ENCODE assay signal across 9 mouse cellular contexts in the genomic region with DNA sequence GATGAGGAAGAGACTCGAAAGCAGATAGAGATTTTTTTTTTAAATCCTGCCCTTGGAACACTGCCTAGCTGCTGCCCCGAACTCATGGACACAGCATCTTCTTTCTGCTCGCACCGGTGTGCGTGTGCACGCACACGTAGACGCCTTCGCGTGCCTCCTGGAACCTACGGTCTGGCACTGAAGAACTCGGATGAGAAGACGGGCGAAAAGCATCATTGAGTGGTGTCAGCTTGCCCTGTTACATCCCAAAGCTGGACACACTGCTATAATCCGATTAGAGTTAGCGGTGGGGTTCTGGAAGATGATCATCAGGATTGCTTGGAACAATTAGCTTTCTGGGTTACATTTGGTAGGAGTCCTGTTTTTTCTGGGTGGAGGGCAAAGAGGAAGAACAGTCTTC. TPM values are rescaled to one million over a fixed set of nuclear protein-coding genes. Genes with fewer than 3 reads are reported as not detected.
DNase-seq lines count a peak whose midpoint lies in the region; ATAC-seq and TF ChIP-seq lines count a peak whose summit lies in the region.
"Had no signal": no experiment of that assay in that cellular context is flagged by ENCODE, and none has a peak within 500 bp of the region (broad histone marks: within the 10 kb centered on the region; RNA-seq: fewer than 3 reads in every experiment).

No protein-coding gene starts in this region.

- DNase-seq in cerebellum, adult 9-11 months, result no peak
- DNase-seq in lung, adult 2 months, result no peak
- no peak for DNase-seq in limb, embryonic 10.5 days (ENCODE audit: low spot score)
- no peak for DNase-seq in testis, postnatal 10 days (ENCODE audit: low spot score)
- DNase-seq in thymus, postnatal 10 days (ENCODE audit: low spot score in 2 of 2), result no peak

- no peak for TF ChIP-seq CTCF in lung, adult 2 months (IDR thresholded peaks at IDR 0.05; ENCODE audit: insufficient read depth, low read length)

- H3K9me3 ChIP-seq in lung, embryonic 16.5 days (ENCODE audit: control insufficient read depth, low read length), result no peaks in the 10 kb centered on the region
- no peaks in the 10 kb centered on the region for H3K9me3 ChIP-seq in limb, embryonic 10.5 days (replicated peaks)
- no peaks in the 10 kb centered on the region for H3K9me3 ChIP-seq in stomach, embryonic 16.5 days (replicated peaks; ENCODE audit: control insufficient read depth, low read length)

- H3K4me1 ChIP-seq in lung, embryonic 16.5 days (replicated peaks; ENCODE audit: control insufficient read depth, insufficient read depth, low read length), result peaks cover 6% of the 10 kb centered on the region
- H3K4me1 ChIP-seq in lung, adult 2 months (ENCODE audit: control insufficient read depth, insufficient read depth, low read length), result no peaks in the 10 kb centered on the region
- peaks cover 34% of the 10 kb centered on the region for H3K4me1 ChIP-seq in limb, embryonic 10.5 days
- peaks cover 13% of the 10 kb centered on the region for H3K4me1 ChIP-seq in stomach, embryonic 16.5 days (ENCODE audit: control insufficient read depth, insufficient read depth, low read length)

- WGBS in lung, embryonic 16.5 days, result 9% methylated on average over 16 of the region's 16 CpGs
- 13% methylated on average over 16 of the region's 16 CpGs for WGBS in lung, adult 2 months
- WGBS in limb, embryonic 10.5 days, result 8% methylated on average over 16 of the region's 16 CpGs
- 7% methylated on average over 16 of the region's 16 CpGs for WGBS in stomach, embryonic 16.5 days

- H3K4me3 ChIP-seq in lung, embryonic 16.5 days (ENCODE audit: low read length), result peak overlapping the region; percentile 38
- no peak overlapping the region for H3K4me3 ChIP-seq in lung, adult 2 months (replicated peaks; ENCODE audit: extremely low read depth, low read depth, low read length)
- H3K4me3 ChIP-seq in limb, embryonic 10.5 days, result peak overlapping the region; percentile 38
- peak overlapping the region; percentile 35; the same call in 1 of the 2 replicates for H3K4me3 ChIP-seq in stomach, embryonic 16.5 days (replicated peaks; ENCODE audit: low read length)

- H3K4me2 ChIP-seq in lung, embryonic 16.5 days (ENCODE audit: low read depth, low read length), result peak overlapping the region; percentile 49
- peak overlapping the region; percentile 49 for H3K4me2 ChIP-seq in stomach, embryonic 16.5 days (ENCODE audit: low read depth, low read length)

- no peak overlapping the region for H3K9ac ChIP-seq in lung, embryonic 16.5 days (ENCODE audit: low read length)
- H3K9ac ChIP-seq in stomach, embryonic 16.5 days (ENCODE audit: low read length), result no peak overlapping the region

- H3K36me3 ChIP-seq in lung, embryonic 16.5 days (ENCODE audit: control insufficient read depth, insufficient read depth, low read length), result no peaks in the 10 kb centered on the region
- H3K36me3 ChIP-seq in limb, embryonic 10.5 days, result no peaks in the 10 kb centered on the region
- H3K36me3 ChIP-seq in stomach, embryonic 16.5 days (ENCODE audit: control insufficient read depth, insufficient read depth, low read length), result no peaks in the 10 kb centered on the region

- no peak overlapping the region for H3K27ac ChIP-seq in lung, embryonic 16.5 days (ENCODE audit: low read length)
- no peak overlapping the region for H3K27ac ChIP-seq in limb, embryonic 10.5 days
- no peak overlapping the region for H3K27ac ChIP-seq in stomach, embryonic 16.5 days (ENCODE audit: low read length)

- ATAC-seq in cerebellum, adult (ENCODE audit: insufficient number of reproducible peaks, low FRiP score, low TSS enrichment), result 0 out of 2 replicates have a peak, but pooled peaks have one; percentile 13
- no peak for ATAC-seq in lung, embryonic 16.5 days (ENCODE audit: low read depth)
- ATAC-seq in stomach, embryonic 16.5 days (ENCODE audit: insufficient read depth, low FRiP score), result no peak

- H3K27me3 ChIP-seq in lung, embryonic 16.5 days (ENCODE audit: control insufficient read depth, insufficient read depth, low read depth, low read length), result peaks cover 61% of the 10 kb centered on the region
- peaks cover 77% of the 10 kb centered on the region for H3K27me3 ChIP-seq in limb, embryonic 10.5 days (ENCODE audit: low read depth, poor library complexity, severe bottlenecking)
- H3K27me3 ChIP-seq in stomach, embryonic 16.5 days (ENCODE audit: control insufficient read depth, insufficient read depth, low read length), result peaks cover 58% of the 10 kb centered on the region

- TF ChIP-seq POLR2A in lung, adult 2 months (IDR thresholded peaks at IDR 0.05; ENCODE audit: borderline replicate concordance, extremely low read depth, low read depth, low read length), result no peak

RNA-seq across cellular contexts. Expression of a gene that starts 4.1 kb away (rescaled TPM):
- not detected in 2 replicates for polyA plus RNA-seq in lung, embryonic 16.5 days (2015; fragmentation: Nextera tagmentation; extraction: Ambion mirVana)
- 0.08 and 0.09 TPM in 2 replicates for polyA plus RNA-seq in lung, adult 2 months (2012; rRNA removed)
- polyA plus RNA-seq in limb, embryonic 10.5 days (2016; fragmentation: Nextera tagmentation; extraction: Ambion mirVana), result not detected in 2 replicates
- polyA plus RNA-seq in stomach, embryonic 16.5 days (2015; fragmentation: Nextera tagmentation; extraction: Ambion mirVana), result 0.06 and 0.20 TPM in 2 replicates
- polyA plus RNA-seq: heart, embryonic 16.5 days had no signal

RNA-seq across cellular contexts. Expression of a gene that starts 26.4 kb away (rescaled TPM):
- not detected in 2 replicates for polyA plus RNA-seq in lung, embryonic 16.5 days (2015; fragmentation: Nextera tagmentation; extraction: Ambion mirVana)
- not detected in 2 replicates for polyA plus RNA-seq in lung, adult 2 months (2012; rRNA removed)
- not detected in 2 replicates for polyA plus RNA-seq in limb, embryonic 10.5 days (2016; fragmentation: Nextera tagmentation; extraction: Ambion mirVana)
- 0.15 and 0.44 TPM in 2 replicates for polyA plus RNA-seq in stomach, embryonic 16.5 days (2015; fragmentation: Nextera tagmentation; extraction: Ambion mirVana)

RNA-seq across cellular contexts. Expression of a gene that starts 34.1 kb away (rescaled TPM):
- not detected in 2 replicates for polyA plus RNA-seq in lung, embryonic 16.5 days (2015; fragmentation: Nextera tagmentation; extraction: Ambion mirVana)
- not detected in 2 replicates for polyA plus RNA-seq in lung, adult 2 months (2012; rRNA removed)
- not detected in 2 replicates for polyA plus RNA-seq in limb, embryonic 10.5 days (2016; fragmentation: Nextera tagmentation; extraction: Ambion mirVana)
- polyA plus RNA-seq in stomach, embryonic 16.5 days (2015; fragmentation: Nextera tagmentation; extraction: Ambion mirVana), result 1.4 and 1.9 TPM in 2 replicates
- polyA plus RNA-seq: heart, embryonic 16.5 days had no signal
